19 mouse cellular contexts compared by ENCODE assay signal in genomic region chr1:66361799-66362198, GRCm38 (mm10).
"Had no signal": no experiment of that assay in that cellular context is flagged by ENCODE, and none has a peak within 500 bp of the region (broad histone marks: within the 10 kb centered on the region; RNA-seq: fewer than 3 reads in every experiment).

No protein-coding gene starts in this region.

- H3K9ac ChIP-seq: liver, embryonic 12.5 days; liver, embryonic 14.5 days; midbrain, embryonic 12.5 days; neural tube, embryonic 13.5 days; neural tube, embryonic 15.5 days had no signal

- H3K27me3 ChIP-seq: liver, embryonic 12.5 days; midbrain, embryonic 12.5 days; neural tube, embryonic 13.5 days; neural tube, embryonic 15.5 days had no signal

- H3K4me2 ChIP-seq: liver, embryonic 12.5 days; midbrain, embryonic 12.5 days; neural tube, embryonic 13.5 days; neural tube, embryonic 15.5 days had no signal

- ATAC-seq: liver, embryonic 12.5 days; midbrain, embryonic 16.5 days had no signal

- H3K4me3 ChIP-seq: liver, embryonic 12.5 days; midbrain, embryonic 10.5 days; midbrain, embryonic 12.5 days; myocyte; neural tube, embryonic 13.5 days; neural tube, embryonic 15.5 days had no signal

- H3K4me1 ChIP-seq: liver, embryonic 12.5 days; midbrain, embryonic 10.5 days had no signal

- H3K36me3 ChIP-seq: liver, embryonic 12.5 days had no signal

- H3K27ac ChIP-seq: liver, embryonic 12.5 days; liver, embryonic 14.5 days; midbrain, embryonic 10.5 days; midbrain, embryonic 12.5 days had no signal

- DNase-seq: lung, adult 18-20 months; lung, postnatal 36 days; midbrain, embryonic 14.5 days; retina, postnatal 1 day; right cerebral cortex, adult 18-20 months; right cerebral cortex, postnatal 25 days; right cerebral cortex, postnatal 4 days; spleen, adult 18-20 months; thymus, adult 18-20 months; thymus, postnatal 14 days; thymus, postnatal 36 days had no signal

- H3K9me3 ChIP-seq: liver, embryonic 12.5 days; midbrain, embryonic 10.5 days; midbrain, embryonic 12.5 days; neural tube, embryonic 13.5 days; neural tube, embryonic 15.5 days had no signal
